Mouse (Mus musculus) ES-E14 (cell line): ENCODE measurements around the gene E2f1. TPM values are rescaled to one million over a fixed set of nuclear protein-coding genes. Genes with fewer than 3 reads are reported as not detected.

ENCODE experiments used
- DNase-seq: peaks from one replicate; pipeline ENCODE4 v3.0.0-alpha.2; 2013; ENCODE audit warnings: low read depth, low spot score
- H3K27ac ChIP-seq: 2 replicates; pipeline ENCODE4 v1.5.1; 2012; ENCODE audit warnings: low read depth, mild to moderate bottlenecking, low read length, moderate library complexity, mixed read lengths; ENCODE audit not compliant: poor library complexity, insufficient read depth, severe bottlenecking
- H3K36me3 ChIP-seq: 2 replicates; pipeline ENCODE4 v1.6.1; 2012; ENCODE audit warnings: mild to moderate bottlenecking, low read length, moderate library complexity, mixed read lengths; ENCODE audit not compliant: control insufficient read depth, poor library complexity, insufficient read depth, severe bottlenecking
- H3K4me1 ChIP-seq, 2 experiments: fragments of 150-350 bp in 1 of 2; sonication (generic) in 1 of 2; 2 replicates each; pipeline ENCODE4 v1.6.1; 2012; ENCODE audit warnings: low read length in 2 of 2, mild to moderate bottlenecking in 1 of 2, mixed read lengths in 1 of 2; ENCODE audit not compliant: control insufficient read depth in 2 of 2, insufficient read depth in 2 of 2, poor library complexity in 1 of 2
- H3K4me3 ChIP-seq, 2 experiments: fragments of 150-350 bp in 1 of 2; sonication (generic) in 1 of 2; 2 replicates each; pipeline ENCODE4 v1.5.1; 2012; ENCODE audit warnings: low read length in 2 of 2, low read depth in 1 of 2, mild to moderate bottlenecking in 1 of 2, mixed read lengths in 1 of 2; ENCODE audit not compliant: insufficient read depth in 1 of 2, poor library complexity in 1 of 2, severe bottlenecking in 1 of 2
- H3K9ac ChIP-seq: 2 replicates; pipeline ENCODE4 v1.6.1; 2012; ENCODE audit warnings: low read depth, mild to moderate bottlenecking, low read length, mixed read lengths; ENCODE audit not compliant: poor library complexity, insufficient read depth, severe bottlenecking
- H3K9me3 ChIP-seq: fragments of 150-350 bp; sonication (generic); 2 replicates; pipeline ENCODE4 v1.6.1; 2012; ENCODE audit warnings: low read depth, mild to moderate bottlenecking, low read length; ENCODE audit not compliant: control insufficient read depth, insufficient read depth
- CHD2 ChIP-seq: IDR thresholded peaks from 2 replicates; pipeline ENCODE4 v1.6.1; 2014; ENCODE audit warnings: mild to moderate bottlenecking, low read depth, low read length, inconsistent platforms
- HCFC1 ChIP-seq: IDR thresholded peaks from 2 replicates; pipeline ENCODE4 v1.6.1; 2012; ENCODE audit warnings: low read length, inconsistent platforms, borderline replicate concordance; ENCODE audit not compliant: insufficient read depth
- MAFK ChIP-seq: IDR thresholded peaks from 2 replicates; pipeline ENCODE4 v1.6.1; 2014; ENCODE audit warnings: mild to moderate bottlenecking, low read depth, low read length, inconsistent platforms; ENCODE audit not compliant: insufficient read depth
- ZC3H11A ChIP-seq: IDR thresholded peaks from 2 replicates; pipeline ENCODE4 v1.6.1; 2012; ENCODE audit warnings: low read depth, mild to moderate bottlenecking, inconsistent platforms, low read length, borderline replicate concordance
- ZNF384 ChIP-seq: IDR thresholded peaks from 2 replicates; pipeline ENCODE4 v1.6.1; 2012; ENCODE audit warnings: low read depth, low read length, inconsistent platforms
- in situ Hi-C, 2 experiments: fragments of 600-800 bp; cut with MboI; formaldehyde crosslinking; loops; one replicate each; pipeline ENCODE4 v1.15.1; 2025; ENCODE audit warnings: low sequenced_read_pairs in 2 of 2, inconsistent platforms in 1 of 2; ENCODE audit not compliant: unreplicated experiment in 2 of 2
- total RNA-seq: library from RNA; depleted of rRNA; stranded (reverse); fragments of 300-350 nt; gene quantifications from 2 replicates; pipeline ENCODE4 v1.2.3, GENCODE M21; 2012

The E2f1 gene
- total RNA-seq, 1 experiment = 13.8 TPM

GRCm38 (mm10) chr2:154572996-154573395 lies 3.3 kb upstream of the E2f1 start:
- Histone ChIP-seq H3K4me3 (no peak overlapping the region), H3K27ac (no peak overlapping the region), H3K9me3 (no peaks in the 10 kb centered on the region), H3K4me1 (peaks cover 14 to 29% of the 10 kb centered on the region in 2 experiments), H3K9ac (no peak overlapping the region), H3K36me3 (peaks cover 2% of the 10 kb centered on the region; the same call in 1 of the 2 replicates)
- in situ Hi-C loops = no loop called here
- TF ChIP-seq CHD2 (no peak), ZNF384 (no peak), MAFK (no peak), HCFC1 (no peak), ZC3H11A (no peak)
- no peak for DNase-seq

- H3K9me3 ChIP-seq = no peaks in the 10 kb centered on the region
- H3K27ac ChIP-seq = no peak overlapping the region
- peaks cover 2% of the 10 kb centered on the region; the same call in 1 of the 2 replicates for H3K36me3 ChIP-seq
- H3K9ac ChIP-seq = no peak overlapping the region
- peaks cover 12 to 26% of the 10 kb centered on the region in 2 experiments for H3K4me1 ChIP-seq
- in situ Hi-C loops = no loop called here
- no peak overlapping the region for H3K4me3 ChIP-seq
- TF ChIP-seq MAFK (no peak), CHD2 (no peak), HCFC1 (no peak), ZC3H11A (no peak), ZNF384 (no peak)
- no peak for DNase-seq
Measured at GRCm38 (mm10) chr2:154571976-154572375, 2.3 kb upstream of the E2f1 start.

- Histone ChIP-seq H3K4me1 (peaks cover 11 to 25% of the 10 kb centered on the region in 2 experiments), H3K27ac (no peak overlapping the region), H3K9ac (no peak overlapping the region), H3K4me3 (no peak overlapping the region), H3K36me3 (peaks cover 2% of the 10 kb centered on the region; the same call in 1 of the 2 replicates), H3K9me3 (no peaks in the 10 kb centered on the region)
- no peak for DNase-seq
- in situ Hi-C loops = no loop called here
- TF ChIP-seq CHD2 = no peak
Measured at GRCm38 (mm10) chr2:154571266-154571665, 1.6 kb upstream of the E2f1 start.

- peak overlapping the region; percentile 35; the same call in 1 of the 2 replicates for H3K9ac ChIP-seq
- no peak overlapping the region for H3K27ac ChIP-seq
- peaks cover 2% of the 10 kb centered on the region; the same call in 1 of the 2 replicates for H3K36me3 ChIP-seq
- no peak for DNase-seq
- no peak for TF ChIP-seq HCFC1
- in situ Hi-C loops = no loop called here
- H3K4me1 ChIP-seq = peaks cover 11 to 27% of the 10 kb centered on the region in 2 experiments
- H3K9me3 ChIP-seq = no peaks in the 10 kb centered on the region
- peak overlapping the region; percentile 38 to 95; a peak in 2 of 4 replicates for H3K4me3 ChIP-seq
Measured at GRCm38 (mm10) chr2:154570666-154571065, 974 bp upstream of the E2f1 start.

- TF ChIP-seq ZNF384 (no peak), CHD2 (no peak), ZC3H11A (no peak), MAFK (no peak), HCFC1 (no peak)
- peaks cover 2% of the 10 kb centered on the region; the same call in 1 of the 2 replicates for H3K36me3 ChIP-seq
- H3K4me3 ChIP-seq = peak overlapping the region; percentile 91 to 95
- H3K4me1 ChIP-seq = peaks cover 11 to 29% of the 10 kb centered on the region in 2 experiments
- H3K9me3 ChIP-seq = no peaks in the 10 kb centered on the region
- H3K27ac ChIP-seq = peak overlapping the region; percentile 85
- DNase-seq = no peak
- in situ Hi-C loops = no loop called here
- H3K9ac ChIP-seq = peak overlapping the region; percentile 93
Measured at GRCm38 (mm10) chr2:154569071-154569748, 482 bp downstream of the E2f1 start.
